Mouse (Mus musculus) retina, postnatal 7 days (tissue): Measurements from ENCODE around the gene Grip2.

Experiments used
- DNase-seq: peaks from one replicate; pipeline ENCODE4 v3.0.0-alpha.2; 2012; ENCODE audit warnings: low read depth, low spot score

Gene Grip2

DNA sequence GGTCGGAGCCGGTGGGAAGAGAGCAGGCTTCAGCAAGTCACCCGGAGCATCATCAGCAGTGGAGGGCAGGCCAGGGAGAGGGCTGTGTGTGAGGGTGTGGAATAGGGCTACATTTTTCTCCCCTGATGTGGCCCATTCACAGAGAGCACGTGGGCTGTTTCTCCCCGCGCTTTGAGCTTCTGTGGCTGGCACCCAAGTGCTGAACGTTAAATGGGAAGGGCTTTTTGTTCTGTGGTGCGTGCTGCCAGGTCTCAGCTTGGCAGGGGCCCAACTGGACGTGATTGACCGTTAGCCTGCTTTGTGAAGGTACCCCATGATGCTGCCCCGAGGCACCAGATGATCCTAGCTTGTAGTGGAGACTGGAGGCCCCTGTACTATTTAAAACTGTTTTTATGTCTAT is 94.9 kb downstream of the Grip2 start:
- no peak for DNase-seq

DNA sequence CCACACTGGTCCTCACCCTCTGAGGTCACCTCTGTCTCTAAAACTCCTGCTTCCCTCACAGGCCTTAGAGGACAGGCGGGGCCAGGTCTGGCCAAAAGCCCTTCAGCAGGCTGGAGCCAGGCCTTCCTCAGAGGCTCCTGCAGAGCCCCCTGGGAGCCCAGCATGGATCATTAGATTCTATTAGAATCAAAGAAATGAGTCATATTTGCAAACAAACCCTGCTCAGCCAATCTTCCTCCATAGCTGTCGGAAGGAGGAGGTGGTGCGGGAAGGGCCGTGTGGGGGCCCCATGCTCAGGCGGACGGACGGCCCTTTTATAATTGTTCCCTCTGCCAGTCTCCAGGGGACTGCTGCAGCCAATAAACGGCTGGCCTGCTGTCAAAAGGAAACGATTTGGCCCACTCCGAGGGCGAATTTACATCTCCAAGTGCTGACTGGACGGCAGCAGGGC is 97.3 kb downstream of the Grip2 start:
- no peak for DNase-seq

DNA sequence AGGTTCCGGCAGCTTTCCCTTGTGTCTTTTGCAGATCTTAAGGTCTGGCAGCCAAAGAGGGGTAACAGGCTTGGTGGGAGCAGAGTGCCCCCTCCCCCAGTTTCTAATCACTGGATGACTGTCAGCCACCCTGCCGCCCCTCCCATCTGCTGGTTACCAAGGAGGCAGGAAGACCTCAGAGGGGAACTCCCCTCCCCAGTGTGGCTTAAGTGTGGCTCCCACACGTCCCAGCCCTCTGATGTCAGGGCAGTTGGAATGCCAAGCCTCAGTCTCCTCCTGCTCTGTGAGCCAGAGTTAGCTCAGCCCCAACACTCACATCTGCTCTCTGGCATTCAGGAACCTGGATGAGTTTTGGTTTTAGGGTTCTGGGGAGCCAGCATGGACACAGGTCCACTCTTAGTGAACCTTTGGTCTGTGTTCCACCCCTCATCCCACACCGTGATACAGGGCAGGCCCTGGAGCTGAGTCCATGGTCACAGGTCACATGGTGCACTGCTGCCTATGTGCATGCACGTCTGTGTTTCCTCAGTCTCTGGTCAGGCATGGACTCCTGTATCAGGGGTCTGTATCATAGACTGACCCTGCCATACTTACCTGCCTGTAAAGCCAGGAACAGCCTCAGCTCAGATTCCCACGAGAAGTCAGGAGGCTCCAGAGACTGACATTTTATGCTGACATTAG is 98.0 kb downstream of the Grip2 start:
- DNase-seq, result no peak

DNA sequence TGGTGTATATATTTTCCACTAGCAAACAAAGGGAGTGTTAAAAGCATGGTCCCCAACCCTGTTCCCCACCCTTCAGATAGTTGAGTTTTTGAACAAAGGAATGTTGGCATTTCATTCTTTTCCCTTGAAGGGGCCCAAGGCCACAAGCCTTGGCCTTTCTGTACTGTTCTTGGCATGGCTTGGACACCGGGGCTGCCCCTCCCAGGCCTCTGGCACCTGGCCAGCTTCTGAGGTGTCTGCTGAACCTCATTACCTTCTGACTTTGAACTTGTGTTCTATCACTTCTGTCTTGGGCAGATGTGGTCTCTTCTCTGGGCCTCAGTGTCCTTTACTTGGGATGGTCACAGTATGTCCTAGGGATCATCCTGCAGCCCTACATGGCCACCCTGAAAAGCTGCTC is 99.7 kb downstream of the Grip2 start:
- no peak for DNase-seq

DNA sequence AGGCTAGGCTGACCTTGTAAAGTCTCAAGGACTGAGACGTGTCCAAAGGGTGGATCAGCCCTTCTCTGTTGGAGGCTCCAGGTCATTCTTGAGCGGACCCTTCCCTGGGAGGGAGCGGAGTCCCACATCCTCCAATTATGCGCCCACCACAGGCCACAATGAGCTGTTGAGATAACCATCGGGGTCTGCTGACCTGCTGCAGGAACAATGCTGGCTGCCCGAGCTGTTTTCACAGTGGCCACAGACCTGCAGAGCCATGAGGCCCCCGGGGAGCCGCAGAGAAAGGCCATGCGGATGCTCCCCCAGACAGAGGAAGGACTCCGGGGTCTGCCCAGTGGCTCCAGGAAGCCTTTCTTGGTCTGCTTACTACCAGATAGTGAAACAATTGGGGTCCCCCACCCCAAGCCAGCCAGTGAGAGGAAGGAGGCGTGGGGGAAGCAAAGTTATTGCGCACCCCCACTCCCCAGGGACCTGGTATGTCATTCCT is 105.8 kb downstream of the Grip2 start:
- DNase-seq, result no peak

DNA sequence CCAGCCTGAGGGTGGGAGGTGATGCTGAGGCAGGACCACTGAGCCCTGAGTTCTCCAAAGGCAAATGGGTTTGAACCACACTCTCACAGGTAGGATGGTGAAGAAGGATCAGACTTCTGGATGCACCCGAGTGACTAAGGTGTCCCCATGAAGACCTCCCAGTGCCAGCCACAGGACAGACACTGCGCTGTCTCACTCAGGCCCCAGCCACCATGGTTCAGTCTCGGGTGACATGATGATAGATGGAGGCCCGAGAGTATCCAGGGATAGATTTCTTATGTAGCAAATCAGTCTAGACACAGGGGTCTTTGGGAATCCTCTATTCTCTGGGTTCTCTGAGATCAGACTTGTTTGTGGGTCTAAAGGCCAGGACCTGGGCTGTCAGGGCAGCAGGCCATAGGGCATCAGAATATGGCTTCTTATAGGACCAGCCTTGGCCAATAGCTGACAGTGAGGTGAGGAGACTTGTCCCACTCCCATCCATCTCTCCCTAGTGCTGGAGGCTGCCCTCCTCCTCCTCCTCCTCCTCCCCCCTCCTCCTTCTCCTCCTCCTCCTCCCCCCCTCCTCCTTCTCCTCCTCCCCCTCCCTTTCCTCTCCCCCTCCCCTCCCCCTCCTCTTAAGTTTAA is 106.3 kb downstream of the Grip2 start:
- DNase-seq, result no peak

DNA sequence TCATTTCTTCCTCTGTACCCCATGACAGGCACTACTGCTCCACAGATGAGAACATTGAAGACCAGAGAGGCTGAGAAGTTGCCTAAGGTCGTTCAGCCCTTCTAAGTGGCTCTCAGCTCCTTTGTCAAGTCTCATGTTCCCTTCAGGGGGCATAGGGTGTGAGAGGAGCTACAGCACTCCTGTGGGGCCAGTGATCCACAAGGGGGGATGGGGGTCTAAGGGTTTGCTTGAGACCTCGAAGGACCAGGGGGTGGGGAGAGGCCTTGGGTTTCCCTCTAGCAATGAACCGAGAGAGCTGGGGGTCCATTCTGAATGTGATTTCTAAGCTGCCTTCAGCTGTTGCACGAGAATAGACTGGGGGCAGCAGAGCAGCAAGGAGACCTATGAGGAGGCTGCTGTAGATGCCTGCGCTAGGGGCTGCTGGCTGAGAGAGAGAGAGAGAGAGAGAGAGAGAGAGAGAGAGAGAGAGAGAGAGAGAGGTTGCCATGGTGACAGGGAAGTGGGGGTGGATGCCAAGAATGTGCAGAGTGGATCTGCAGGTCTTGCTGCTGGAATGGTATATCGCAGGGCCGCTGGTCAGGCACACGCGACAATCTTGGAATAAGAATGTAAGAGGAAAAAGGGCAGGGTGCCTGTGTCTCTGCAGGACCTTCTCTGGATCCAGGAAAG is 107.1 kb downstream of the Grip2 start:
- DNase-seq, result no peak

DNA sequence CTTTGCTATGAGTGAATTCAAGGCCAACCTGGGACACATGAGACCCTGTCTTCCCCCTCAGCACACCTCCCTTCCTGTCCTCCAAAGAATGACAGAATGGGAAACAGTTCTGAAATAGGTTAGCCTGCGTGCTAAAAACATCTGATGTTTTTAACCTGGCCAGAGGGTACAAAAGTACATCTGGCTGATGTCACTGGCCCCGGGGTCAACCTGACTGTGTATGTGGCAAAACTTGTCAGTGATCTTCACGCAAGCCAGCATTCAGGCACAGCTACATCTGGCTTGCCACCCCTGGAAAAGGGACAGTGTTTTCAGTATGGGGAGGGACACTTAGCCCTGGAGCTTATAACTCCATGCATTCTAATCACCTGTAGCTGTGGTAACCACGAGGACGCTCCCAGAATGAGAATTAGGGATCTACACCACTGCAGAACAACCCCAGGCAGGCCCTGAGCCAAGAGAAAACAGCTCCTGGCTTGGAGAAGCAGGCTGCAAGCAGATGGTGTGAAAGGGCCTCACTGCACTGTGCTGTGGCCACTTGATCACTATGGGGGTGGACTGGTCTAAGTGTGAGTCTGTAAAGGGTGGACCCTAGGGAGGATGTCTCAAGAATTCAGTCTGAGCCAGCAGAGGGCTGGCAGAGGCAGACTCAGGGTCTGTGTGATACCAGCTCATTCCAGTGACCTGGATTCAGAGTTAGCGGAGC is 107.9 kb downstream of the Grip2 start:
- no peak for DNase-seq

DNA sequence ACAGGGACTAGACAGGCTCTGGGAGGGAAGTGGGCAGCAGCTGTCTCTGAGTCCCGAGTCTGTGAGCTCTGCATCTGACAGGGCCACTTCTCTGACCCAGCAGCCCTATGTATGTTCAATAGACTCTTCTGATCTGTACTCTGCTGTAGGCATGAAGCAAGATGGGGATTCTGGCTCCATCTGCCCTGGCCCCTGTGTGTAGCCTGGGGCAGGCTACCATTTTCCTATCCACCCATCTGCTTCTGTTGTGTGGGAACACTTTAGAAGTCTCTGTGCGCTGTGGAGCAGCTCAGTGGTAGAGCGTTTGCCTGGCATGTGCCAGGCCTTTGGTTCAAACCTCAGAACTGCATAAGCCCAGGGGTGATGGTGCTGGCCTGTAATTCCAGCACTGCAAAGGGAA is 108.4 kb downstream of the Grip2 start:
- no peak for DNase-seq

DNA sequence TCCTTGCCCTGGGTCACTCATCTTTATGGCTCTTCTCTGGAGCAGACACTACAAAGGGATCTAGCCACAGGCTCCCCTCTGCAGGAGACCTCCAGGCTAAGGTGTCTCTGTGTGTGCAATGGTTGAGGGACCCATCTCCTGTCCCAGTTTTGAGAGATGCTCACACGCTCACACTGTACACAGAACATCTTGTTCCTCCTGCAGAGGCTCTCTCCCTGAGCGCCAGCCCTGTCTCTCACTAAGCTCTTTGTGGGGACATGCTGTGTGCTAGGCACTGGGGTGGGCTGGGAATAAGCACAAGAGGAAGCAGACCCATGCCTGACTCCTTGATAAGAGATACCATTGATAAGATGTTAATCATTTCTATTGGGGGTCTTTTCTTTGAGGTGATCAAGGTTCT is 109.0 kb downstream of the Grip2 start:
- no peak for DNase-seq

DNA sequence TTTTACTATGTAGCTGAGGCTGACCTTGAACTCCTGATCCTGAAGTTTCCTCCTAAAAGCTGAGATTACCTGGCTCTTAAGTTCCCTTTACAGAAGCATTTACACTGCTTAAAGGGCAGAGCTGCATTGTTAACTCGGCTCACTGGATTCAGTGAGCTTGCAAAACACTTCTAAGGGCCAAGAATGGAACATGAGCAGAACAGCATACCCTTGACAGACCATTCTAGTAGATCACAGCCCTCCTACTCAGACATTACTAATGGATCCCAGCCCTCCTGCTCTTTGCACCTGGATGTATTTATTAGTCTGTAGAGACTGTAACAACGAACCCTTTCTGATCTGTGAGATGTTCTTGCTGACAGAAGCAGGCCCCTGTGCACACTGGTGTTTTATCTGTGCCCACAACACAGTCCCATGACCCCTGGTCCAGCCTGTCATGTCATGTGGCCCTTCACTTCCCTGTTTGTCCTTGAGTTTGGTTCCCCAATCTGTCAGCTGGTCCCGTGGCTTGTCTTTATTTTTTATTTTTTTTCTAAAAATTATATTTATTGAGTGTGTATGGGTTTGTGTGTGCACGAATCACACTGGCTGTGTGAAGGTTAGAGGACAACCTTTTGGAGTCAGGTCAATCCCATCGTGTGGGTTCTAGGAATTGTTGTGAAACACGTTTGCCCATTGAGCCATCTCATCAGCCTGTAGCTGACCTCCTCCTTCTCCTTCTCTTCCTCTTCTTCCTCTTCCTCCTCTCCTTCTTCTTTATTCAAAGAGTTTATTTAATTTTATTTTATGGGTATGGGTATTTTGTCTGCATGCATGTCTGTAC is 110.9 kb downstream of the Grip2 start:
- DNase-seq, result no peak

DNA sequence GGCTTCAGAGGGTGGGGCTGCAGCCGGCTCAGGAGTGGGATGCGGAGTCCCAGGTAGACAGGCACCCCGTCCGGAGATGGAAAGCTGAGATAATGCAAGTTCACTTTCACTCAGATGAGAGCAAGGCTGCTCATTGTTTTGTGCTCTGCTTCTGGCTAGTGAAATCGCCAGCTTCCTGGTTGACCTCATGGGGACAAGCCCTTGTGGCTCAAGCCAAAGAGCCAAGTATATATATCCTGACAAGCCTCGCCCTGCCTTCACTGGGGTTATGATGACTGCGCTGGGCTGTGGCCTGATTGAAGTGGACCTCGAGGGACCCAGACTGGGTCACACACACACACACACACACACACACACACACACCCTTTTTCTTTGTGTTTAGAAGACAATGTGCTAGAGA is 112.0 kb downstream of the Grip2 start:
- DNase-seq, result no peak

DNA sequence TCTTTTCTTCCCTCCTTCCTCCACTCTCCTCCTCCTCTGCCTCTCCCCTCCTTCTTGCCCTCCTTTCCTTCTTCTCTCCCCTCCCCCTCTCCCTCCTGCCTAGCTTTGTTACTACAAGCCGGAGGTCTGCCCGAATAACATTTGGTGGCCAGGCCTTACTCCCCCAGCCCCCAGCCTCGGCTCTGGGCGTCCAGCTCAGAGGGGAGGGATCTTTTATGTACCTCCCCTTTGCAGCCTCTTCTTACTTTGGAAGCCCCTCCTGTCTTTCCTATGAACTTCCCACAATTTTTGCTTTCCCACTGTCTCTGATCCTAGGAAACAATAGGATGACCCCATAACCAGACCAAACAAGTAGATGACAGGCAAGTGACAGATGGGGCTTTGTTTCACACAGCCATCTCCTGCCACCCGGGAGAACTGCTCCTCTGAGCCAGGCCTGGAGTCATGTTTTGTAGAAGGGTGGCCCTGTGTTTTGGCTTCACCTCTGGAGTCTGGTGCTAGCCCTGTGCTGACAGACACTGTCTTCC is 113.6 kb downstream of the Grip2 start:
- DNase-seq, result no peak

DNA sequence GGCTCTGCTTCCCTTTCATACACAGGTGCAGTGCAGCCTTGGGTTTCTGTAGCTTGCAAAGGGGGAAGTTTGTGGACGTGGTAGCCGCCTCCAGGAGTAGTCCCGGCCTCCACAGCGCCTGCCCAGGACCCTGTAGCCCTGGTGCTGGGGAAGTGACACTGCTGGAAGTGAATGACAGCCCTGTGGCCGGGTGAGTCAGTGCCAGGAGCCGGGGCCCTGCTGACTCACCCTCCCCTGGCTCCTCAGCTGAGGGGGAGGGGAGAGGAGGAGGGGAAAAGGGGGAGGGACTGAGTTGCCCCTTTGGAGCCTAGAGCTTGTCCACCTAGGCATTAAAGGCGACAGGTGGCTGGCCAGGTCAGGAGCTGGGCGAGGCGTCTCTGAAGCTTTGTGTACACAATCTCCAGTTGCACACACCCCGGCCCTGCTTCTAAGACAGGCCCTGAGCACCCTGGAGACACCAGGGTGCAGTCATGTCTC is 114.2 kb downstream of the Grip2 start:
- DNase-seq, result no peak

DNA sequence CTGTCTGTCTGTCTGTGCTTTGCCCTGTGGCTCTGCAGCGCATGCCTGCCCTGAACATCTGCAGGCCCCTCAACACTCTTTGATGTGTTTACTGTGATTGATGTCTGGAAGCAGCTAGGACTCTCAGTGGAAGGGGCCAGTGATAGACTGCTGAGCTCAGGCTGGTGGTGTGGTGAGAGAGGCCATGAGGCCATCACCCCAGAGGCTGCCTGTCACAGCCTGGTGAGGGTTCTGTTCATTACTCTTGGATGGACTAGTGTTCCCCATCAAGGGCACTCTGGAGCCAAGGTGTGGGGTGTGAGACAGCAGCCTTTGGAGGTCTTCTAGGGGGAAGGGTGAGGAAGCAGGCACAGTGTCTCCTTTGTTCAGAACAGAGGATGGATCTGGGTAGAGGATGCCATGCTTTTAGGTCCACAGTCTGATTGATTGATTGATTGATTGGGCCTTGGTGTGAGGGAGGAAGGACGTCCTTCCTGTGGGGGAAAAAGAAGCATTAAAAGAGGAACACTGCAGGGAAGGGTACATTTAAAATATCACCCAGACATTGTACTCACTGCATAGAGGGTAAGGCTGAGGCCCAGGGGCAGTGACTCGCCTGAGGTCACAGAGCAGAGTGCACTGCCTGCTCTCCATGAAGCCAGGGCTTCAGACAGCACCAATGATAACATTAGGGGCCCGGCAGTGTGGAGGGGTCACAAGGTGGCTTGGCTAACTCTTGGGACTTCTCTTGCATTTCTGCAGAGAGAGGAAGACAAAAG is 114.8 kb downstream of the Grip2 start:
- DNase-seq, result no peak
